Mouse (Mus musculus): ENCODE measurements at regions not wholly inside any gene's neighbourhood (a gene's known extent, or its start where the extent isn't known, plus 50 kb on each side); places are given as distances from the start of the nearest gene placed in this dataset.
A peak's percentile ranks its signal among the peaks of the same experiment; 100 is the strongest.

- Histone ChIP-seq H3K4me3 (ENCODE audit: insufficient read depth, low read depth, low read length) (no peak overlapping the region), H3K36me3 (ENCODE audit: control insufficient read depth, insufficient read depth, low read length) (no peaks in the 10 kb centered on the region), H3K27me3 (replicated peaks; ENCODE audit: control insufficient read depth, insufficient read depth, low read length) (no peaks in the 10 kb centered on the region), H3K27ac (ENCODE audit: insufficient read depth, low read depth, low read length) (no peak overlapping the region), H3K4me1 (ENCODE audit: control insufficient read depth, insufficient read depth, low read length) (no peaks in the 10 kb centered on the region)
- DNase-seq, result no peak
- no peak for TF ChIP-seq POLR2A (IDR thresholded peaks at IDR 0.05; ENCODE audit: low read depth, low read length)
- TF ChIP-seq CTCF (conservative IDR thresholded peaks at IDR 0.05; ENCODE audit: insufficient read depth, insufficient read length, low read depth, low read length), result no peak
- 87% methylated on average over 4 of the region's 4 CpGs for WGBS
These were observed 1147.3 kb upstream of the Jmjd1c start for GRCm38 (mm10) chr10:65948587-65948986.

GRCm38 (mm10) chr10:65962441-65962840, 1133.5 kb upstream of the Jmjd1c start:
- Histone ChIP-seq H3K27me3 (replicated peaks; ENCODE audit: control insufficient read depth, insufficient read depth, low read length) (no peaks in the 10 kb centered on the region; the same call in 1 of the 2 replicates), H3K36me3 (ENCODE audit: control insufficient read depth, insufficient read depth, low read length) (no peaks in the 10 kb centered on the region), H3K4me3 (ENCODE audit: insufficient read depth, low read depth, low read length) (no peak overlapping the region), H3K27ac (ENCODE audit: insufficient read depth, low read depth, low read length) (peak overlapping the region; percentile 96), H3K4me1 (ENCODE audit: control insufficient read depth, insufficient read depth, low read length) (no peaks in the 10 kb centered on the region; the same call in 1 of the 2 replicates)
- no peak for TF ChIP-seq CTCF (conservative IDR thresholded peaks at IDR 0.05; ENCODE audit: insufficient read depth, insufficient read length, low read depth, low read length)
- no peak for TF ChIP-seq POLR2A (IDR thresholded peaks at IDR 0.05; ENCODE audit: low read depth, low read length)
- DNase-seq, result peak; percentile 67
- 40% methylated on average over 4 of the region's 4 CpGs for WGBS

- Histone ChIP-seq H3K27me3 (replicated peaks; ENCODE audit: control insufficient read depth, insufficient read depth, low read length) (no peaks in the 10 kb centered on the region; the same call in 1 of the 2 replicates), H3K4me3 (ENCODE audit: insufficient read depth, low read depth, low read length) (no peak overlapping the region), H3K36me3 (ENCODE audit: control insufficient read depth, insufficient read depth, low read length) (no peaks in the 10 kb centered on the region), H3K4me1 (ENCODE audit: control insufficient read depth, insufficient read depth, low read length) (no peaks in the 10 kb centered on the region), H3K27ac (ENCODE audit: insufficient read depth, low read depth, low read length) (no peak overlapping the region)
- no peak for DNase-seq
- no peak for TF ChIP-seq POLR2A (IDR thresholded peaks at IDR 0.05; ENCODE audit: low read depth, low read length)
- WGBS, result 93% methylated on average over 1 of the region's 1 CpGs
These were observed 1126.2 kb upstream of the Jmjd1c start for GRCm38 (mm10) chr10:65969770-65970169.

Measured in kidney, adult 2 months (tissue).